Mouse (Mus musculus) spleen, adult 2 months (tissue): ENCODE measurements around the gene Rcc2.

Experiments used
- CTCF ChIP-seq: fragments of 200-500 bp; IDR thresholded peaks from 2 replicates; pipeline ENCODE4 v1.5.1; 2011; ENCODE audit warnings: mild to moderate bottlenecking, inconsistent platforms; ENCODE audit not compliant: insufficient read depth, insufficient read length, insufficient replicate concordance; ENCODE audit errors: extremely low read depth
- POLR2A ChIP-seq: fragments of 200-500 bp; IDR thresholded peaks from 2 replicates; pipeline ENCODE4 v1.6.1; 2011; ENCODE audit warnings: low read depth, low read length, inconsistent platforms

- TF ChIP-seq CTCF = 0 out of 2 replicates have a peak, but pooled peaks have one; percentile 5
- peak; percentile 51 for TF ChIP-seq POLR2A
These were observed 841 bp downstream of the Rcc2 start for GRCm38 (mm10) chr4:140701049-140701715.
